Mouse (Mus musculus): ENCODE measurements around the gene Ptpn1.

DNA sequence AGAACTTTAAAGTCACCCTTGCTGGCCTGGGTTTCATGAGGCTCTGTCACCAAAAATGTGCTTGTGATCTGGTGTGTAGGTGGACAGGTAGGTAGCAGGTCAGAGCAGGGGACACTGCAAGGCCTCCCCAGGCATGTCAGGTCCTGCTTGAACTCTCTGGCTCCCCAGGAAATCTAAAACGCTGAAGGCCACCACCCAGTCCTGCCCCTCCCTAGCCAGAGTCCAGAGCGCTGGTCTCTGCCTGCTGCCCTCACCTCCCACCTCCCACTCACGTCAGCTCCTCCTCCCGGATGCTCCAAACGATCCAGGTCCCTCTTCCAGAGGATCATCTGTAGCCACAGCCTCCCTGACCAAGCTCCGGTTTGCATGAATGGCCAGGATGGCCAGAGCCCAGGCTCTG lies 43.0 kb upstream of the Ptpn1 start:
- TF ChIP-seq GATA1 (IDR thresholded peaks at IDR 0.05; ENCODE audit: low read length) (no peak), TAL1 (IDR thresholded peaks at IDR 0.05; ENCODE audit: low read length) (no peak)
